Mouse (Mus musculus) spleen, postnatal 36 days (tissue): ENCODE results near the gene Igsf23.
"Not testable (repeated sequence)": the region's sequence is repeated elsewhere in the genome, so short reads cannot be mapped to it uniquely, and the experiment has no call there.

Source experiments
- DNase-seq, 2 experiments: peaks; one replicate each; pipeline ENCODE4 v3.0.0; 2022; ENCODE audit warnings: low spot score in 2 of 2, mixed read lengths in 1 of 2

Gene Igsf23

GRCm38 (mm10) chr7:19950589-19950988, at the start of gene Igsf23:
Igsf23 (minus strand) TSS chr7:19950756.
- DNase-seq: no peak

- DNase-seq: not testable (repeated sequence)
Measured at GRCm38 (mm10) chr7:19996721-19997120, 46.2 kb upstream of the Igsf23 start.

- DNase-seq: not testable (repeated sequence)
Measured at GRCm38 (mm10) chr7:19991165-19991564, 40.6 kb upstream of the Igsf23 start, which contains the start of gene Nlrp9b. Nlrp9b (plus strand) TSS chr7:19991465.

- no peak for DNase-seq
Measured at GRCm38 (mm10) chr7:19971516-19971915, 21.0 kb upstream of the Igsf23 start.

GRCm38 (mm10) chr7:19970196-19970595, 19.6 kb upstream of the Igsf23 start:
- no peak for DNase-seq

GRCm38 (mm10) chr7:19969541-19970090, 19.1 kb upstream of the Igsf23 start:
- no peak for DNase-seq

GRCm38 (mm10) chr7:19969106-19969505, 18.6 kb upstream of the Igsf23 start:
- DNase-seq: no peak

- no peak for DNase-seq
Measured at GRCm38 (mm10) chr7:19964985-19965579, 14.5 kb upstream of the Igsf23 start, which contains the start of gene Ceacam20. Ceacam20 (plus strand) TSS chr7:19965412.

GRCm38 (mm10) chr7:19962423-19962822, 11.9 kb upstream of the Igsf23 start:
- DNase-seq: no peak

GRCm38 (mm10) chr7:19956341-19956781, 5.8 kb upstream of the Igsf23 start:
- DNase-seq: peak; percentile 67 to 74

GRCm38 (mm10) chr7:19955861-19956260, 5.3 kb upstream of the Igsf23 start:
- no peak for DNase-seq

GRCm38 (mm10) chr7:19953054-19953453, 2.5 kb upstream of the Igsf23 start:
- no peak for DNase-seq

- DNase-seq: no peak
Measured at GRCm38 (mm10) chr7:19952320-19952986, 1.9 kb upstream of the Igsf23 start.

GRCm38 (mm10) chr7:19949996-19950395, 560 bp downstream of the Igsf23 start:
- DNase-seq: peak in 1 of 2 experiments; percentile 19

GRCm38 (mm10) chr7:19948956-19949355, 1.6 kb downstream of the Igsf23 start:
- no peak for DNase-seq

- no peak for DNase-seq
Measured at GRCm38 (mm10) chr7:19945821-19946515, 4.6 kb downstream of the Igsf23 start.

GRCm38 (mm10) chr7:19945201-19945600, 5.4 kb downstream of the Igsf23 start:
- DNase-seq: no peak

- no peak for DNase-seq
Measured at GRCm38 (mm10) chr7:19944709-19945108, 5.8 kb downstream of the Igsf23 start.

GRCm38 (mm10) chr7:19940256-19940655, 10.3 kb downstream of the Igsf23 start:
- no peak for DNase-seq

GRCm38 (mm10) chr7:19939555-19940235, 10.9 kb downstream of the Igsf23 start:
- DNase-seq: peak; percentile 35

GRCm38 (mm10) chr7:19937229-19937821, 13.2 kb downstream of the Igsf23 start:
- DNase-seq: no peak
